Mouse (Mus musculus): ENCODE data around the gene Iqcc. TPM values are rescaled to one million over a fixed set of nuclear protein-coding genes. Genes with fewer than 3 reads are reported as not detected.

Iqcc gene
- polyA plus RNA-seq (2012; rRNA removed): 46.8 and 47.9 TPM in 2 replicates

GRCm38 (mm10) chr4:129618786-129619691 lies at the start of gene Iqcc:
TSS of gene Iqcc (minus strand) at chr4:129619099.
- no peak for DNase-seq (ENCODE audit: low read depth)

GRCm38 (mm10) chr4:129662255-129662813 lies 43.4 kb upstream of the Iqcc start:
- no peak for DNase-seq (ENCODE audit: low read depth)

- no peak for DNase-seq (ENCODE audit: low read depth)
Observed at GRCm38 (mm10) chr4:129661584-129661983, 42.7 kb upstream of the Iqcc start.

- no peak for DNase-seq (ENCODE audit: low read depth)
Observed at GRCm38 (mm10) chr4:129654770-129655169, 35.9 kb upstream of the Iqcc start.

- DNase-seq (ENCODE audit: low read depth): no peak
Observed at GRCm38 (mm10) chr4:129650359-129650758, 31.5 kb upstream of the Iqcc start.

GRCm38 (mm10) chr4:129648656-129649055 lies 29.8 kb upstream of the Iqcc start:
- no peak for DNase-seq (ENCODE audit: low read depth)

GRCm38 (mm10) chr4:129645204-129645603 lies 26.3 kb upstream of the Iqcc start:
- no peak for DNase-seq (ENCODE audit: low read depth)

- DNase-seq (ENCODE audit: low read depth): no peak
Observed at GRCm38 (mm10) chr4:129641756-129642155, 22.9 kb upstream of the Iqcc start.

GRCm38 (mm10) chr4:129640638-129641467 lies 22.0 kb upstream of the Iqcc start, which contains the start of gene Txlna:
TSS of gene Txlna (minus strand) at chr4:129641065.
- DNase-seq (ENCODE audit: low read depth): no peak

- DNase-seq (ENCODE audit: low read depth): no peak
Observed at GRCm38 (mm10) chr4:129640101-129640637, 21.3 kb upstream of the Iqcc start.

- no peak for DNase-seq (ENCODE audit: low read depth)
Observed at GRCm38 (mm10) chr4:129639221-129639620, 20.3 kb upstream of the Iqcc start.

GRCm38 (mm10) chr4:129633852-129634251 lies 15.0 kb upstream of the Iqcc start:
- no peak for DNase-seq (ENCODE audit: low read depth)

- DNase-seq (ENCODE audit: low read depth): no peak
Observed at GRCm38 (mm10) chr4:129631867-129632266, 13.0 kb upstream of the Iqcc start.

GRCm38 (mm10) chr4:129630944-129631343 lies 12.0 kb upstream of the Iqcc start:
- peak; percentile 92 for DNase-seq (ENCODE audit: low read depth)

GRCm38 (mm10) chr4:129626035-129626434 lies 7.1 kb upstream of the Iqcc start:
- no peak for DNase-seq (ENCODE audit: low read depth)

GRCm38 (mm10) chr4:129625496-129625895 lies 6.6 kb upstream of the Iqcc start:
- DNase-seq (ENCODE audit: low read depth): no peak

GRCm38 (mm10) chr4:129625029-129625370 lies 6.1 kb upstream of the Iqcc start:
- DNase-seq (ENCODE audit: low read depth): no peak

GRCm38 (mm10) chr4:129624281-129625028 lies 5.6 kb upstream of the Iqcc start:
- no peak for DNase-seq (ENCODE audit: low read depth)

- no peak for DNase-seq (ENCODE audit: low read depth)
Observed at GRCm38 (mm10) chr4:129623681-129624091, 4.8 kb upstream of the Iqcc start, which contains the start of gene Ccdc28b. TSS of gene Ccdc28b (minus strand) at chr4:129623947.

- no peak for DNase-seq (ENCODE audit: low read depth)
Observed at GRCm38 (mm10) chr4:129622803-129623535, 4.1 kb upstream of the Iqcc start.

Data from gonadal fat pad, adult 2 months (tissue).